Mouse (Mus musculus) liver, adult 2 months (tissue): Measurements from ENCODE around the gene Smim4.

Experiments
- CTCF ChIP-seq: fragments of 200-500 bp; IDR thresholded peaks from 2 replicates; pipeline ENCODE4 v1.5.1; 2011; ENCODE audit warnings: low read depth, low read length, control low read depth
- POLR2A ChIP-seq: fragments of 200-500 bp; IDR thresholded peaks from 2 replicates; pipeline ENCODE4 v1.6.1; 2011; ENCODE audit warnings: low read length, control low read depth; ENCODE audit not compliant: insufficient read depth; ENCODE audit errors: extremely low read depth

GRCm38 (mm10) chr14:31069086-31069733 is 59.5 kb downstream of the Smim4 start:
- TF ChIP-seq POLR2A (no peak), CTCF (no peak)
